Mouse (Mus musculus) cerebellum, adult 8-10 months (tissue): ENCODE measurements around the gene Gm48551.

Source experiments
- DNase-seq: peaks from one replicate; pipeline ENCODE4 v3.0.0; 2022

Gene Gm48551

GRCm38 (mm10) chr10:81356991-81357844 is 27.0 kb upstream of the Gm48551 start, which contains the start of gene Mfsd12:
Gene Mfsd12, plus strand, starts transcription at chr10:81357491.
- DNase-seq = peak; percentile 91

- DNase-seq = no peak
Observed at GRCm38 (mm10) chr10:81358209-81358608, 26.1 kb upstream of the Gm48551 start.

- DNase-seq = no peak
Observed at GRCm38 (mm10) chr10:81358841-81359240, 25.4 kb upstream of the Gm48551 start.

GRCm38 (mm10) chr10:81360721-81361120 is 23.5 kb upstream of the Gm48551 start:
- DNase-seq = no peak

GRCm38 (mm10) chr10:81362336-81362949 is 21.8 kb upstream of the Gm48551 start:
- no peak for DNase-seq

GRCm38 (mm10) chr10:81363436-81364346 is 20.6 kb upstream of the Gm48551 start:
- no peak for DNase-seq

GRCm38 (mm10) chr10:81364666-81365065 is 19.6 kb upstream of the Gm48551 start:
- no peak for DNase-seq

- no peak for DNase-seq
Observed at GRCm38 (mm10) chr10:81365073-81365472, 19.2 kb upstream of the Gm48551 start.

- no peak for DNase-seq
Observed at GRCm38 (mm10) chr10:81365672-81366476, 18.4 kb upstream of the Gm48551 start, which contains the start of gene 4930404N11Rik. Gene 4930404N11Rik, minus strand, starts transcription at chr10:81365816.

GRCm38 (mm10) chr10:81366477-81367206 is 17.6 kb upstream of the Gm48551 start:
- DNase-seq = no peak

- DNase-seq = no peak
Observed at GRCm38 (mm10) chr10:81367207-81367495, 17.1 kb upstream of the Gm48551 start.

GRCm38 (mm10) chr10:81375322-81375721 is 8.9 kb upstream of the Gm48551 start:
- DNase-seq = no peak

- DNase-seq = no peak
Observed at GRCm38 (mm10) chr10:81376561-81377361, 7.5 kb upstream of the Gm48551 start.

- no peak for DNase-seq
Observed at GRCm38 (mm10) chr10:81377362-81377664, 7.0 kb upstream of the Gm48551 start.

GRCm38 (mm10) chr10:81377793-81378552 is 6.3 kb upstream of the Gm48551 start, which contains the start of gene Fzr1:
Gene Fzr1, minus strand, starts transcription at chr10:81378516.
- DNase-seq = no peak

GRCm38 (mm10) chr10:81378553-81379182 is 5.6 kb upstream of the Gm48551 start:
- peak; percentile 100 for DNase-seq

- no peak for DNase-seq
Observed at GRCm38 (mm10) chr10:81379183-81379553, 5.1 kb upstream of the Gm48551 start.

GRCm38 (mm10) chr10:81379809-81380378 is 4.4 kb upstream of the Gm48551 start:
- DNase-seq = no peak

- no peak for DNase-seq
Observed at GRCm38 (mm10) chr10:81382039-81382438, 2.2 kb upstream of the Gm48551 start.
